Mouse (Mus musculus): ENCODE measurements around the gene Crhr2. TPM values are rescaled to one million over a fixed set of nuclear protein-coding genes. Genes with fewer than 3 reads are reported as not detected.

The Crhr2 gene
- polyA plus RNA-seq (2014; fragmentation: Nextera tagmentation; extraction: Ambion mirVana) = 1.1 and 1.2 TPM in 2 replicates

GRCm38 (mm10) chr6:55132794-55133193 lies at the start of gene Crhr2:
Gene Crhr2 (minus strand): TSS chr6:55133016.
- Histone ChIP-seq H3K36me3 (ENCODE audit: control insufficient read depth, insufficient read depth, low read length) (no peaks in the 10 kb centered on the region), H3K4me1 (ENCODE audit: control insufficient read depth, insufficient read depth, low read length) (no peaks in the 10 kb centered on the region), H3K27me3 (ENCODE audit: control insufficient read depth, insufficient read depth, low read length) (no peaks in the 10 kb centered on the region), H3K4me2 (ENCODE audit: low read length) (no peak within 1 kb of the TSS), H3K4me3 (replicated peaks; ENCODE audit: low read depth, low read length) (no peak within 1 kb of the TSS), H3K9ac (replicated peaks; ENCODE audit: low read length) (no peak within 1 kb of the TSS), H3K27ac (replicated peaks; ENCODE audit: low read depth, low read length) (no peak within 1 kb of the TSS), H3K9me3 (ENCODE audit: control insufficient read depth, low read length) (no peaks in the 10 kb centered on the region)
- DNase-seq (no peak), ATAC-seq (ENCODE audit: low FRiP score, low TSS enrichment) (no peak)
- 76% methylated on average over 10 of the region's 10 CpGs for WGBS

- Histone ChIP-seq H3K4me2 (ENCODE audit: low read length) (no peak overlapping the region), H3K27ac (replicated peaks; ENCODE audit: low read depth, low read length) (no peak overlapping the region), H3K9me3 (ENCODE audit: control insufficient read depth, low read length) (no peaks in the 10 kb centered on the region), H3K9ac (replicated peaks; ENCODE audit: low read length) (no peak overlapping the region), H3K27me3 (ENCODE audit: control insufficient read depth, insufficient read depth, low read length) (no peaks in the 10 kb centered on the region), H3K4me1 (ENCODE audit: control insufficient read depth, insufficient read depth, low read length) (no peaks in the 10 kb centered on the region), H3K4me3 (replicated peaks; ENCODE audit: low read depth, low read length) (no peak overlapping the region), H3K36me3 (ENCODE audit: control insufficient read depth, insufficient read depth, low read length) (no peaks in the 10 kb centered on the region)
- 81% methylated on average over 7 of the region's 7 CpGs for WGBS
- ATAC-seq (ENCODE audit: low FRiP score, low TSS enrichment) = no peak
- no peak for DNase-seq
Observed at GRCm38 (mm10) chr6:55179560-55179959, 46.7 kb upstream of the Crhr2 start.

GRCm38 (mm10) chr6:55177060-55177732 lies 44.4 kb upstream of the Crhr2 start:
- peak; percentile 47 for DNase-seq
- H3K27ac ChIP-seq (replicated peaks; ENCODE audit: low read depth, low read length) = no peak overlapping the region
- WGBS = 47% methylated on average over 12 of the region's 12 CpGs

GRCm38 (mm10) chr6:55175892-55176291 lies 43.1 kb upstream of the Crhr2 start:
- no peak overlapping the region for H3K4me2 ChIP-seq (ENCODE audit: low read length)
- ATAC-seq (ENCODE audit: low FRiP score, low TSS enrichment) (no peak), DNase-seq (no peak)
- WGBS = 76% methylated on average over 5 of the region's 5 CpGs
- H3K9me3 ChIP-seq (ENCODE audit: control insufficient read depth, low read length) = no peaks in the 10 kb centered on the region
- H3K4me3 ChIP-seq (replicated peaks; ENCODE audit: low read depth, low read length) = no peak overlapping the region
- no peak overlapping the region for H3K9ac ChIP-seq (replicated peaks; ENCODE audit: low read length)
- no peaks in the 10 kb centered on the region for H3K4me1 ChIP-seq (ENCODE audit: control insufficient read depth, insufficient read depth, low read length)
- no peak overlapping the region for H3K27ac ChIP-seq (replicated peaks; ENCODE audit: low read depth, low read length)
- no peaks in the 10 kb centered on the region for H3K36me3 ChIP-seq (ENCODE audit: control insufficient read depth, insufficient read depth, low read length)
- no peaks in the 10 kb centered on the region for H3K27me3 ChIP-seq (ENCODE audit: control insufficient read depth, insufficient read depth, low read length)

More at GRCm38 (mm10) chr6:55177060-55177732, 44.4 kb upstream of the Crhr2 start:
- no peaks in the 10 kb centered on the region for H3K4me1 ChIP-seq (ENCODE audit: control insufficient read depth, insufficient read depth, low read length)
- no peaks in the 10 kb centered on the region for H3K36me3 ChIP-seq (ENCODE audit: control insufficient read depth, insufficient read depth, low read length)
- H3K4me3 ChIP-seq (replicated peaks; ENCODE audit: low read depth, low read length) = no peak overlapping the region
- no peak for ATAC-seq (ENCODE audit: low FRiP score, low TSS enrichment)
- no peaks in the 10 kb centered on the region for H3K9me3 ChIP-seq (ENCODE audit: control insufficient read depth, low read length)
- H3K9ac ChIP-seq (replicated peaks; ENCODE audit: low read length) = no peak overlapping the region
- H3K4me2 ChIP-seq (ENCODE audit: low read length) = no peak overlapping the region
- H3K27me3 ChIP-seq (ENCODE audit: control insufficient read depth, insufficient read depth, low read length) = no peaks in the 10 kb centered on the region

GRCm38 (mm10) chr6:55175456-55175855 lies 42.6 kb upstream of the Crhr2 start:
- H3K4me2 ChIP-seq (ENCODE audit: low read length) = no peak overlapping the region
- no peaks in the 10 kb centered on the region for H3K9me3 ChIP-seq (ENCODE audit: control insufficient read depth, low read length)
- WGBS = 65% methylated on average over 2 of the region's 2 CpGs

GRCm38 (mm10) chr6:55174741-55175181 lies 41.9 kb upstream of the Crhr2 start, which contains the start of gene Inmt:
Gene Inmt (minus strand): TSS chr6:55175043.
- Histone ChIP-seq H3K4me1 (ENCODE audit: control insufficient read depth, insufficient read depth, low read length) (no peaks in the 10 kb centered on the region), H3K27ac (replicated peaks; ENCODE audit: low read depth, low read length) (no peak within 1 kb of the TSS), H3K36me3 (ENCODE audit: control insufficient read depth, insufficient read depth, low read length) (no peaks in the 10 kb centered on the region), H3K9ac (replicated peaks; ENCODE audit: low read length) (no peak within 1 kb of the TSS), H3K9me3 (ENCODE audit: control insufficient read depth, low read length) (no peaks in the 10 kb centered on the region), H3K4me3 (replicated peaks; ENCODE audit: low read depth, low read length) (no peak within 1 kb of the TSS), H3K4me2 (ENCODE audit: low read length) (no peak within 1 kb of the TSS), H3K27me3 (ENCODE audit: control insufficient read depth, insufficient read depth, low read length) (no peaks in the 10 kb centered on the region)
- no peak for DNase-seq
- ATAC-seq (ENCODE audit: low FRiP score, low TSS enrichment) = no peak
- 80% methylated on average over 1 of the region's 1 CpGs for WGBS

More at GRCm38 (mm10) chr6:55175456-55175855, 42.6 kb upstream of the Crhr2 start:
- no peak overlapping the region for H3K27ac ChIP-seq (replicated peaks; ENCODE audit: low read depth, low read length)
- no peaks in the 10 kb centered on the region for H3K4me1 ChIP-seq (ENCODE audit: control insufficient read depth, insufficient read depth, low read length)
- no peak for DNase-seq
- no peak overlapping the region for H3K9ac ChIP-seq (replicated peaks; ENCODE audit: low read length)
- no peaks in the 10 kb centered on the region for H3K27me3 ChIP-seq (ENCODE audit: control insufficient read depth, insufficient read depth, low read length)
- H3K4me3 ChIP-seq (replicated peaks; ENCODE audit: low read depth, low read length) = no peak overlapping the region
- no peaks in the 10 kb centered on the region for H3K36me3 ChIP-seq (ENCODE audit: control insufficient read depth, insufficient read depth, low read length)
- ATAC-seq (ENCODE audit: low FRiP score, low TSS enrichment) = no peak

GRCm38 (mm10) chr6:55173941-55174349 lies 41.1 kb upstream of the Crhr2 start:
- Histone ChIP-seq H3K9ac (replicated peaks; ENCODE audit: low read length) (no peak overlapping the region), H3K4me3 (replicated peaks; ENCODE audit: low read depth, low read length) (no peak overlapping the region), H3K9me3 (ENCODE audit: control insufficient read depth, low read length) (no peaks in the 10 kb centered on the region), H3K36me3 (ENCODE audit: control insufficient read depth, insufficient read depth, low read length) (no peaks in the 10 kb centered on the region), H3K4me2 (ENCODE audit: low read length) (no peak overlapping the region), H3K4me1 (ENCODE audit: control insufficient read depth, insufficient read depth, low read length) (no peaks in the 10 kb centered on the region), H3K27me3 (ENCODE audit: control insufficient read depth, insufficient read depth, low read length) (no peaks in the 10 kb centered on the region), H3K27ac (replicated peaks; ENCODE audit: low read depth, low read length) (no peak overlapping the region)
- WGBS = 31% methylated on average over 3 of the region's 3 CpGs
- ATAC-seq (ENCODE audit: low FRiP score, low TSS enrichment) (no peak), DNase-seq (no peak)

- ATAC-seq (ENCODE audit: low FRiP score, low TSS enrichment) = no peak
- Histone ChIP-seq H3K9ac (replicated peaks; ENCODE audit: low read length) (no peak overlapping the region), H3K4me3 (replicated peaks; ENCODE audit: low read depth, low read length) (no peak overlapping the region), H3K27ac (replicated peaks; ENCODE audit: low read depth, low read length) (no peak overlapping the region), H3K4me1 (ENCODE audit: control insufficient read depth, insufficient read depth, low read length) (no peaks in the 10 kb centered on the region), H3K36me3 (ENCODE audit: control insufficient read depth, insufficient read depth, low read length) (no peaks in the 10 kb centered on the region), H3K27me3 (ENCODE audit: control insufficient read depth, insufficient read depth, low read length) (no peaks in the 10 kb centered on the region), H3K4me2 (ENCODE audit: low read length) (no peak overlapping the region), H3K9me3 (ENCODE audit: control insufficient read depth, low read length) (no peaks in the 10 kb centered on the region)
- DNase-seq = no peak
- WGBS = 75% methylated on average over 10 of the region's 10 CpGs
Observed at GRCm38 (mm10) chr6:55173171-55173570, 40.4 kb upstream of the Crhr2 start.

- Histone ChIP-seq H3K36me3 (ENCODE audit: control insufficient read depth, insufficient read depth, low read length) (no peaks in the 10 kb centered on the region), H3K4me2 (ENCODE audit: low read length) (no peak overlapping the region), H3K9me3 (ENCODE audit: control insufficient read depth, low read length) (no peaks in the 10 kb centered on the region), H3K27me3 (ENCODE audit: control insufficient read depth, insufficient read depth, low read length) (no peaks in the 10 kb centered on the region), H3K9ac (replicated peaks; ENCODE audit: low read length) (no peak overlapping the region), H3K4me1 (ENCODE audit: control insufficient read depth, insufficient read depth, low read length) (no peaks in the 10 kb centered on the region), H3K27ac (replicated peaks; ENCODE audit: low read depth, low read length) (no peak overlapping the region), H3K4me3 (replicated peaks; ENCODE audit: low read depth, low read length) (no peak overlapping the region)
- WGBS = 53% methylated on average over 4 of the region's 4 CpGs
- ATAC-seq (ENCODE audit: low FRiP score, low TSS enrichment) (no peak), DNase-seq (peak; percentile 30)
Observed at GRCm38 (mm10) chr6:55171638-55172037, 38.8 kb upstream of the Crhr2 start.

Data from midbrain, embryonic 14.5 days (tissue).